Mouse (Mus musculus) MEL (cell line): ENCODE results near the gene B430306N03Rik. TPM values are rescaled to one million over a fixed set of nuclear protein-coding genes. Genes with fewer than 3 reads are reported as not detected.

Experiments
- DNase-seq: peaks from one replicate; pipeline ENCODE4 v3.0.0; 2011; ENCODE audit warnings: low read depth, low spot score
- H3K27ac ChIP-seq: 2 replicates; pipeline ENCODE4 v1.5.1; 2012; ENCODE audit warnings: low read depth, mild to moderate bottlenecking, control low read depth, low read length, moderate library complexity; ENCODE audit not compliant: control insufficient read depth
- H3K27me3 ChIP-seq, 2 experiments: fragments of 150-350 bp in 1 of 2; sonication (generic) in 1 of 2; 2 replicates each; pipeline ENCODE4 v1.6.1; 2012; ENCODE audit warnings: low read length in 2 of 2, mild to moderate bottlenecking in 2 of 2, improper control_type of control experiment in 1 of 2, moderate library complexity in 1 of 2; ENCODE audit not compliant: insufficient read depth in 2 of 2, control insufficient read depth in 1 of 2
- H3K36me3 ChIP-seq, 2 experiments: 2 replicates each; pipeline ENCODE4 v1.6.1; 2012 to 2014; ENCODE audit warnings: low read length in 2 of 2, improper control_type of control experiment in 1 of 2, inconsistent platforms in 1 of 2, mild to moderate bottlenecking in 1 of 2; ENCODE audit not compliant: insufficient read depth in 2 of 2, control insufficient read depth in 1 of 2
- H3K4me1 ChIP-seq, 2 experiments: fragments of 150-350 bp in 1 of 2; sonication (generic) in 1 of 2; 2 replicates each; pipeline ENCODE4 v1.6.1; 2012; ENCODE audit warnings: low read length in 2 of 2, improper control_type of control experiment in 1 of 2, mild to moderate bottlenecking in 1 of 2; ENCODE audit not compliant: insufficient read depth in 2 of 2, control insufficient read depth in 1 of 2
- H3K4me3 ChIP-seq, 2 experiments: fragments of 150-350 bp in 1 of 2; sonication (generic) in 1 of 2; 2 replicates each; pipeline ENCODE4 v1.5.1; 2012; ENCODE audit warnings: low read depth in 2 of 2, low read length in 2 of 2, mild to moderate bottlenecking in 2 of 2, moderate library complexity in 2 of 2, control low read depth in 1 of 2, improper control_type of control experiment in 1 of 2; ENCODE audit not compliant: control insufficient read depth in 1 of 2, insufficient read depth in 1 of 2
- H3K79me2 ChIP-seq: 2 replicates; pipeline ENCODE4 v1.6.1; 2012; ENCODE audit warnings: mild to moderate bottlenecking, low read length, moderate library complexity; ENCODE audit not compliant: control insufficient read depth, poor library complexity, insufficient read depth
- H3K9ac ChIP-seq: 2 replicates; pipeline ENCODE4 v1.6.1; 2012; ENCODE audit warnings: low read depth, mild to moderate bottlenecking, control low read depth, low read length, moderate library complexity; ENCODE audit not compliant: control insufficient read depth, poor library complexity, severe bottlenecking
- H3K9me3 ChIP-seq: fragments of 150-350 bp; sonication (generic); replicated peaks from 2 replicates; pipeline ENCODE4 v1.6.1; 2012; ENCODE audit warnings: mild to moderate bottlenecking, low read length, improper control_type of control experiment, moderate library complexity; ENCODE audit not compliant: insufficient read depth
- CTCF ChIP-seq, 3 experiments: IDR thresholded peaks in 2 of 3; conservative IDR thresholded peaks in 1 of 3; 2 replicates each; pipeline ENCODE4 v1.5.1; 2011 to 2012; ENCODE audit warnings: low read length in 3 of 3, low read depth in 2 of 3, mild to moderate bottlenecking in 2 of 3, improper control_type of control experiment in 1 of 3, inconsistent platforms in 1 of 3, mixed read lengths in 1 of 3, moderate library complexity in 1 of 3; ENCODE audit not compliant: control insufficient read depth in 1 of 3, insufficient read depth in 1 of 3, poor library complexity in 1 of 3, severe bottlenecking in 1 of 3
- ELF1 ChIP-seq: IDR thresholded peaks from 2 replicates; pipeline ENCODE4 v1.6.1; 2014; ENCODE audit warnings: low read depth, mild to moderate bottlenecking, inconsistent platforms, low read length, improper control_type of control experiment, moderate library complexity
- ETS1 ChIP-seq: IDR thresholded peaks from 2 replicates; pipeline ENCODE4 v1.6.1; 2012; ENCODE audit warnings: low read depth, mild to moderate bottlenecking, inconsistent platforms, low read length, improper control_type of control experiment, moderate library complexity
- GATA1 ChIP-seq: IDR thresholded peaks from 2 replicates; pipeline ENCODE4 v1.6.1; 2011; ENCODE audit warnings: low read depth, low read length, improper control_type of control experiment
- HCFC1 ChIP-seq: IDR thresholded peaks from 2 replicates; pipeline ENCODE4 v1.6.1; 2012; ENCODE audit warnings: low read depth, mild to moderate bottlenecking, inconsistent platforms, low read length, improper control_type of control experiment, moderate library complexity
- JUND ChIP-seq: IDR thresholded peaks from 2 replicates; pipeline ENCODE4 v1.6.1; 2011; ENCODE audit warnings: low read depth, mild to moderate bottlenecking, improper control_type of control experiment, low read length
- KAT2A ChIP-seq: conservative IDR thresholded peaks from 2 replicates; pipeline ENCODE4 v1.6.1; 2012; ENCODE audit warnings: low read depth, low read length, improper control_type of control experiment, inconsistent platforms
- MAZ ChIP-seq: IDR thresholded peaks from 2 replicates; pipeline ENCODE4 v1.6.1; 2012; ENCODE audit warnings: low read depth, mild to moderate bottlenecking, inconsistent platforms, low read length, improper control_type of control experiment
- MEF2A ChIP-seq: IDR thresholded peaks from 2 replicates; pipeline ENCODE4 v1.6.1; 2014; ENCODE audit warnings: low read depth, mild to moderate bottlenecking, inconsistent platforms, low read length, improper control_type of control experiment; ENCODE audit not compliant: poor library complexity, insufficient replicate concordance, severe bottlenecking; ENCODE audit errors: extremely low read depth
- MXI1 ChIP-seq: IDR thresholded peaks from 2 replicates; pipeline ENCODE4 v1.6.1; 2011; ENCODE audit warnings: mild to moderate bottlenecking, low read depth, low read length, improper control_type of control experiment
- MYB ChIP-seq: IDR thresholded peaks from 2 replicates; pipeline ENCODE4 v1.6.1; 2011; ENCODE audit warnings: mild to moderate bottlenecking, low read depth, low read length, improper control_type of control experiment
- MYC ChIP-seq: IDR thresholded peaks from 2 replicates; pipeline ENCODE4 v1.6.1; 2011; ENCODE audit warnings: low read depth, mild to moderate bottlenecking, low read length, improper control_type of control experiment, moderate library complexity
- NELFE ChIP-seq: IDR thresholded peaks from 2 replicates; pipeline ENCODE4 v1.6.1; 2011; ENCODE audit warnings: low read depth, low read length, improper control_type of control experiment
- POLR2AphosphoS2 ChIP-seq: IDR thresholded peaks from 2 replicates; pipeline ENCODE4 v1.6.1; 2011; ENCODE audit warnings: low read length, improper control_type of control experiment
- RAD21 ChIP-seq: IDR thresholded peaks from 2 replicates; pipeline ENCODE4 v1.6.1; 2011; ENCODE audit warnings: mild to moderate bottlenecking, low read depth, low read length, improper control_type of control experiment
- SMC3 ChIP-seq: IDR thresholded peaks from 2 replicates; pipeline ENCODE4 v1.6.1; 2011; ENCODE audit warnings: low read depth, low read length, improper control_type of control experiment
- TCF12 ChIP-seq: IDR thresholded peaks from 2 replicates; pipeline ENCODE4 v1.6.1; 2014; ENCODE audit warnings: low read depth, mild to moderate bottlenecking, inconsistent platforms, low read length, improper control_type of control experiment, moderate library complexity
- UBTF ChIP-seq: IDR thresholded peaks from 2 replicates; pipeline ENCODE4 v1.6.1; 2012; ENCODE audit warnings: low read depth, mild to moderate bottlenecking, inconsistent platforms, low read length, improper control_type of control experiment, moderate library complexity, borderline replicate concordance; ENCODE audit not compliant: insufficient read depth
- USF1 ChIP-seq: IDR thresholded peaks from 2 replicates; pipeline ENCODE4 v1.6.1; 2014; ENCODE audit warnings: low read depth, mild to moderate bottlenecking, inconsistent platforms, low read length, improper control_type of control experiment, moderate library complexity
- ZKSCAN1 ChIP-seq: IDR thresholded peaks from 2 replicates; pipeline ENCODE4 v1.6.1; 2012; ENCODE audit warnings: low read depth, mild to moderate bottlenecking, inconsistent platforms, low read length, improper control_type of control experiment, moderate library complexity
- ZMIZ1 ChIP-seq: IDR thresholded peaks from 2 replicates; pipeline ENCODE4 v1.6.1; 2012; ENCODE audit warnings: low read depth, mild to moderate bottlenecking, inconsistent platforms, low read length, improper control_type of control experiment, moderate library complexity
- polyA plus RNA-seq, 2 experiments: library from polyadenylated mRNA; stranded (reverse) in 1 of 2; unstranded in 1 of 2; fragments of >175 nt in 1 of 2; fragments of >200 nt in 1 of 2; gene quantifications; 2 replicates each; pipeline versions ENCODE4 v1.2.1 to v1.2.4; 2012; ENCODE audit warnings: low replicate concordance in 2 of 2, low read depth in 1 of 2; ENCODE audit not compliant: insufficient read length in 2 of 2, insufficient read depth in 1 of 2, missing spikeins in 1 of 2
- total RNA-seq: library from RNA; depleted of rRNA; stranded (reverse); fragments of 300-350 nt; gene quantifications from 2 replicates; pipeline ENCODE4 v1.2.3, GENCODE M21; 2012

Gene B430306N03Rik
- total and polyA plus RNA-seq, 3 experiments = 0.19 to 0.68 TPM; not detected in 1

- TF ChIP-seq TCF12 (peak; percentile 100), SMC3 (no peak), ELF1 (peak; percentile 77), MXI1 (peak; percentile 68; the same call in 1 of the 2 replicates), JUND (peak; percentile 83), MYC (peak; percentile 74), ZMIZ1 (peak; percentile 82; the same call in 1 of the 2 replicates), NELFE (no peak; the same call in 1 of the 2 replicates), POLR2AphosphoS2 (no peak), RAD21 (no peak), GATA1 (peak; percentile 100), HCFC1 (peak; percentile 88), UBTF (no peak), USF1 (peak; percentile 56; the same call in 1 of the 2 replicates), ZKSCAN1 (no peak), MYB (peak; percentile 84), MAZ (peak; percentile 92), KAT2A (no peak; the same call in none of the 2 replicates)
These were observed 43.8 kb upstream of the B430306N03Rik start (continued) for GRCm38 (mm10) chr17:48272158-48272557.

- peak overlapping the region; percentile 80 for H3K27ac ChIP-seq
These were observed 43.3 kb upstream of the B430306N03Rik start for GRCm38 (mm10) chr17:48272598-48272997.

More at GRCm38 (mm10) chr17:48272598-48272997, 43.3 kb upstream of the B430306N03Rik start:
- Histone ChIP-seq H3K9me3 (no peaks in the 10 kb centered on the region), H3K36me3 (peaks cover 0 to 56% of the 10 kb centered on the region in 2 experiments; a peak in 2 of 4 replicates), H3K27me3 (no peaks in the 10 kb centered on the region), H3K4me1 (peaks cover 9 to 48% of the 10 kb centered on the region in 2 experiments), H3K79me2 (no peaks in the 10 kb centered on the region), H3K9ac (peak overlapping the region; percentile 48), H3K4me3 (peak overlapping the region; percentile 3 to 32; a peak in 3 of 4 replicates)
- DNase-seq = peak; percentile 34
- TF ChIP-seq RAD21 (no peak), MEF2A (no peak), ETS1 (no peak), GATA1 (no peak), CTCF (IDR thresholded peaks at IDR 0.05 in 2 of 3, conservative IDR thresholded peaks at IDR 0.05 in 1 of 3; ENCODE audit: control insufficient read depth in 1 of 3, insufficient read depth in 1 of 3, low read depth in 2 of 3, low read length in 3 of 3, poor library complexity in 1 of 3, severe bottlenecking in 1 of 3) (no peak)
